Mouse (Mus musculus): Measurements from ENCODE around the gene Gm47996. TPM values are rescaled to one million over a fixed set of nuclear protein-coding genes. Genes with fewer than 3 reads are reported as not detected.
"Not testable (repeated sequence)": the region's sequence is repeated elsewhere in the genome, so short reads cannot be mapped to it uniquely, and the experiment has no call there.

Gene Gm47996
- polyA plus RNA-seq, 1 experiment from 2014 or later, result not detected

GRCm38 (mm10) chr1:151180167-151180566 lies 29.8 kb upstream of the Gm47996 start:
- WGBS, result 66% methylated on average over 2 of the region's 2 CpGs
- no peak for ATAC-seq
- Histone ChIP-seq H3K4me1 (ENCODE audit: control insufficient read depth, insufficient read depth, low read length) (0 out of 2 replicates have a peak, but pooled peaks cover 3% of the 10 kb centered on the region), H3K27me3 (replicated peaks; ENCODE audit: control insufficient read depth, insufficient read depth, low read length) (no peaks in the 10 kb centered on the region), H3K36me3 (ENCODE audit: control insufficient read depth, insufficient read depth, low read length) (no peaks in the 10 kb centered on the region), H3K4me3 (ENCODE audit: low read length) (no peak overlapping the region), H3K27ac (ENCODE audit: low read length) (no peak overlapping the region), H3K9ac (ENCODE audit: low read depth, low read length) (no peak overlapping the region), H3K4me2 (ENCODE audit: low read depth, low read length) (no peak overlapping the region), H3K9me3 (ENCODE audit: control insufficient read depth, low read length) (no peaks in the 10 kb centered on the region)

DNA sequence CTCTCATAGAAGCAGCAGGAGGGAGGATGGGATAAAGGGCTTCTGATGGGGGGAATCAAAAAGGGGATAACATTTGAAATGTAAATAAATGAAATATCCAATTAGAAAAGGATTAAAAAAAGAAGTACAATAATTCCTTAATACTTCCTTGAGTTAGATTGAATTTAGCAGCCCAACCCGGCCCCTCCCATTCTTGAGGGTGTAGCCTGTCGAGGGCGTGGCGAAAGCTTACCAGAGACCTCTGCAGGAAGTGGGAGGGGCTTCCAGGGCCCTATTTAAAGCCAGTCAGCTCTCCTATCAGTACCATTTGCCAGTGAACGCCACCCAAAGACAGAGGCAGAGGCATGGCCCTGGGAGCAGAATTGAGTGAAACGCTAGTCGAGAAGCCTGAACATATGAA lies 27.7 kb upstream of the Gm47996 start, which contains the start of gene Gm47985:
Gene Gm47985 (plus strand): TSS at position 272 of the 400 bp plus-strand sequence.
- not testable (repeated sequence) for H3K36me3 ChIP-seq (ENCODE audit: control insufficient read depth, insufficient read depth, low read length); H3K4me1 ChIP-seq (ENCODE audit: control insufficient read depth, insufficient read depth, low read length); ATAC-seq; H3K27ac ChIP-seq (ENCODE audit: low read length); H3K27me3 ChIP-seq (replicated peaks; ENCODE audit: control insufficient read depth, insufficient read depth, low read length); H3K9ac ChIP-seq (ENCODE audit: low read depth, low read length); H3K4me3 ChIP-seq (ENCODE audit: low read length); H3K4me2 ChIP-seq (ENCODE audit: low read depth, low read length); H3K9me3 ChIP-seq (ENCODE audit: control insufficient read depth, low read length)
- no CpG with 5 or more reads among the region's 7 CpGs for WGBS

GRCm38 (mm10) chr1:151186186-151186585 lies 23.7 kb upstream of the Gm47996 start:
- not testable (repeated sequence) for H3K4me1 ChIP-seq (ENCODE audit: control insufficient read depth, insufficient read depth, low read length); H3K36me3 ChIP-seq (ENCODE audit: control insufficient read depth, insufficient read depth, low read length); H3K9ac ChIP-seq (ENCODE audit: low read depth, low read length); H3K27ac ChIP-seq (ENCODE audit: low read length); ATAC-seq; H3K27me3 ChIP-seq (replicated peaks; ENCODE audit: control insufficient read depth, insufficient read depth, low read length); H3K4me2 ChIP-seq (ENCODE audit: low read depth, low read length); H3K4me3 ChIP-seq (ENCODE audit: low read length); H3K9me3 ChIP-seq (ENCODE audit: control insufficient read depth, low read length)
- WGBS, result 81% methylated on average over 3 of the region's 3 CpGs

GRCm38 (mm10) chr1:151186879-151187424 lies 23.0 kb upstream of the Gm47996 start:
- H3K4me3 ChIP-seq (ENCODE audit: low read length); H3K9me3 ChIP-seq (ENCODE audit: control insufficient read depth, low read length); H3K27me3 ChIP-seq (replicated peaks; ENCODE audit: control insufficient read depth, insufficient read depth, low read length); H3K9ac ChIP-seq (ENCODE audit: low read depth, low read length); H3K27ac ChIP-seq (ENCODE audit: low read length); ATAC-seq; H3K36me3 ChIP-seq (ENCODE audit: control insufficient read depth, insufficient read depth, low read length); H3K4me1 ChIP-seq (ENCODE audit: control insufficient read depth, insufficient read depth, low read length); H3K4me2 ChIP-seq (ENCODE audit: low read depth, low read length): not testable (repeated sequence)
- WGBS, result 81% methylated on average over 4 of the region's 4 CpGs

DNA sequence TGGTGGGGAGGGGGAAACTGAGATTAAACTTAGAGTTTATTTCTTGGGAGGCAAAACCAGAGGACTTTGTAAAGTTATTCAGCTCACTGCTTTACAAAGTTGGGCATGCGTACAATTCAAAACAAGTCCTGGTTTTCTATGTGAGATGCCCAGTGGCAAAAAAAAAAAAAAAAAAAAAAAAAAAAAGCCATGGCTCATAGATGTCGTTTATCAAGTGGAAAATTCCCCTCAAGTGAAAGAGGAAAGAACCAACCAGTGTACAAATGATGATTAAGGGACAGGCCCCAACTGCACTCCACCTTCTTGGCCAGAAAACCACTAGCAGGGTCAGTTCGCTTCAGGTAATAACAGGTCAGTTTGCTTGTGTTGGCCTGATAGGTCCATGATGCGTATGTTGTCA lies 21.5 kb upstream of the Gm47996 start:
- Histone ChIP-seq H3K27me3 (replicated peaks; ENCODE audit: control insufficient read depth, insufficient read depth, low read length) (no peaks in the 10 kb centered on the region), H3K27ac (ENCODE audit: low read length) (no peak overlapping the region), H3K4me1 (ENCODE audit: control insufficient read depth, insufficient read depth, low read length) (no peaks in the 10 kb centered on the region), H3K4me3 (ENCODE audit: low read length) (no peak overlapping the region), H3K9ac (ENCODE audit: low read depth, low read length) (no peak overlapping the region), H3K4me2 (ENCODE audit: low read depth, low read length) (no peak overlapping the region), H3K36me3 (ENCODE audit: control insufficient read depth, insufficient read depth, low read length) (no peaks in the 10 kb centered on the region), H3K9me3 (ENCODE audit: control insufficient read depth, low read length) (no peaks in the 10 kb centered on the region)
- ATAC-seq, result no peak
- 82% methylated on average over 4 of the region's 4 CpGs for WGBS

DNA sequence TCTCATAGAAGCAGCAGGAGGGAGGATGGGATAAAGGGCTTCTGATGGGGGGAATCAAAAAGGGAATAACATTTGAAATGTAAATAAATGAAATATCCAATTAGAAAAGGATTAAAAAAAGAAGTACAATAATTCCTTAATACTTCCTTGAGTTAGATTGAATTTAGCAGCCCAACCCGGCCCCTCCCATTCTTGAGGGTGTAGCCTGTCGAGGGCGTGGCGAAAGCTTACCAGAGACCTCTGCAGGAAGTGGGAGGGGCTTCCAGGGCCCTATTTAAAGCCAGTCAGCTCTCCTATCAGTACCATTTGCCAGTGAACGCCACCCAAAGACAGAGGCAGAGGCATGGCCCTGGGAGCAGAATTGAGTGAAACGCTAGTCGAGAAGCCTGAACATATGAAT lies 17.9 kb upstream of the Gm47996 start, which contains the start of gene Gm8947:
Gene Gm8947 (plus strand): TSS at position 302 of the 400 bp plus-strand sequence.
- WGBS, result no CpG with 5 or more reads among the region's 7 CpGs
- not testable (repeated sequence) for H3K4me3 ChIP-seq (ENCODE audit: low read length); H3K27ac ChIP-seq (ENCODE audit: low read length); H3K4me2 ChIP-seq (ENCODE audit: low read depth, low read length); H3K4me1 ChIP-seq (ENCODE audit: control insufficient read depth, insufficient read depth, low read length); H3K9ac ChIP-seq (ENCODE audit: low read depth, low read length); H3K36me3 ChIP-seq (ENCODE audit: control insufficient read depth, insufficient read depth, low read length); ATAC-seq; H3K9me3 ChIP-seq (ENCODE audit: control insufficient read depth, low read length); H3K27me3 ChIP-seq (replicated peaks; ENCODE audit: control insufficient read depth, insufficient read depth, low read length)

DNA sequence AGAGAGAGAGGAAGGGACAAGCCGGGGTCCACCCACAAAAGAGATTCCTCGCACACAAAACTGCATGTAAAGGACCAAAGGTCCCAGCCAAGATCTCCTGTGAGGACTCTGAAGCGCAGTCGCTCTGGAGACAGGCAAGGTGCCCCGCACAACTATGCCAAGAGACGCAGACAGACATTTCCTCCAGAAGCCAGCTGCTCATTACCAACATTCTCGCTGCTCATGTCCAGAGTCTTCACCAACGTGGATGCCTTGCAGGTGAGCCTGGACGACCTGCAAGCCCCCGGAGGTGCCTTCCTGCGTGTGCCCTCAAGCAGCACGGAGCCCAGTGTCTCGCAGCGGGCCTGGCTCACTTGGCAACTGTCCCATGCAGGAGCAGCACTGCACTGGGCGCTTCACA lies 17.2 kb upstream of the Gm47996 start:
- WGBS, result 94% methylated on average over 14 of the region's 15 CpGs
- H3K9me3 ChIP-seq (ENCODE audit: control insufficient read depth, low read length); H3K4me1 ChIP-seq (ENCODE audit: control insufficient read depth, insufficient read depth, low read length): not testable (repeated sequence)

DNA sequence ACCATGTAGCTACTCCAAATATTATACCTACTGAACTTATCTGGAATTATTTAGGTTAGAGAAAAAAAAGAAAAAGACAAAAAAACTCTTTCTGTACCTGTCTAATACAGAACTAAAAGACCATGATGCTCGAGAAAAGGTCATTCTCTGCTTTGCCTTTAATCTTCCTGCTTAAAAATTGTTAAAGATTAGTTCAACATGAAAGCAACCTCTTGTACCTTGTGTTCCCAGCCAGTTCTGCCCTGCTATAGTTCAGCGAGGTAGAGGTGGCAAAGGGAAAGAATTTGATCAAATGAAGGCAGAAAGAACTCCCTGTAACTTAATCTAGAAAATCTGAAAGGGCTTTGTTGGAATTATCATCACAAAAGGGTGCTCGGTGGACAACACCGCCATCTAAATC lies 13.9 kb upstream of the Gm47996 start:
- not testable (repeated sequence) for H3K9me3 ChIP-seq (ENCODE audit: control insufficient read depth, low read length); H3K36me3 ChIP-seq (ENCODE audit: control insufficient read depth, insufficient read depth, low read length); H3K4me2 ChIP-seq (ENCODE audit: low read depth, low read length); H3K27me3 ChIP-seq (replicated peaks; ENCODE audit: control insufficient read depth, insufficient read depth, low read length); ATAC-seq; H3K9ac ChIP-seq (ENCODE audit: low read depth, low read length); H3K4me1 ChIP-seq (ENCODE audit: control insufficient read depth, insufficient read depth, low read length); H3K27ac ChIP-seq (ENCODE audit: low read length); H3K4me3 ChIP-seq (ENCODE audit: low read length)
- 67% methylated on average over 4 of the region's 4 CpGs for WGBS

More for the DNA sequence above, 17.2 kb upstream of the Gm47996 start:
- not testable (repeated sequence) for H3K4me2 ChIP-seq (ENCODE audit: low read depth, low read length); H3K36me3 ChIP-seq (ENCODE audit: control insufficient read depth, insufficient read depth, low read length); H3K9ac ChIP-seq (ENCODE audit: low read depth, low read length); H3K27ac ChIP-seq (ENCODE audit: low read length); H3K27me3 ChIP-seq (replicated peaks; ENCODE audit: control insufficient read depth, insufficient read depth, low read length); ATAC-seq; H3K4me3 ChIP-seq (ENCODE audit: low read length)

DNA sequence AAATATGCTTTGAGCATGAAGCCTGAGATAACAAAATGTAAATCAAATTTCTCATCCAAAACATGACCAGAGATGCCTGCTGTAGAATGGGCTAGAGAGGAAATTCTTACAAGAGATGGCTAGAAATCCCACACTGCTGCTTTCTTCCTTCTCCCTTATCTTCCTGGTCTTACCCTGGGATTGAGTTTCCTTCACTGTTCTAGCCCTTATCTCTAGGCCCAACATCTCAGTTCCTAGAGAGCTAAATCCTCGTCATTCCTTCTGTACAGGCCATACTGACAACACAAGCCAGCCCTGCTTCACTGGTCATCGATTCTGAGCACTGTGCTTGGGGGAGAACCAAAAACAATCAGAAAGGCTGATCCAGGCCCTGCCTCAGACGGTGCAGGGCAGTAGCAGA lies 13.2 kb upstream of the Gm47996 start:
- WGBS, result 81% methylated on average over 3 of the region's 3 CpGs
- not testable (repeated sequence) for H3K36me3 ChIP-seq (ENCODE audit: control insufficient read depth, insufficient read depth, low read length); ATAC-seq; H3K4me2 ChIP-seq (ENCODE audit: low read depth, low read length); H3K27me3 ChIP-seq (replicated peaks; ENCODE audit: control insufficient read depth, insufficient read depth, low read length); H3K9ac ChIP-seq (ENCODE audit: low read depth, low read length); H3K27ac ChIP-seq (ENCODE audit: low read length); H3K9me3 ChIP-seq (ENCODE audit: control insufficient read depth, low read length); H3K4me1 ChIP-seq (ENCODE audit: control insufficient read depth, insufficient read depth, low read length); H3K4me3 ChIP-seq (ENCODE audit: low read length)

- not testable (repeated sequence) for H3K9me3 ChIP-seq (ENCODE audit: control insufficient read depth, low read length); H3K4me1 ChIP-seq (ENCODE audit: control insufficient read depth, insufficient read depth, low read length); H3K4me2 ChIP-seq (ENCODE audit: low read depth, low read length); H3K27ac ChIP-seq (ENCODE audit: low read length); H3K9ac ChIP-seq (ENCODE audit: low read depth, low read length); H3K4me3 ChIP-seq (ENCODE audit: low read length); H3K27me3 ChIP-seq (replicated peaks; ENCODE audit: control insufficient read depth, insufficient read depth, low read length); ATAC-seq; H3K36me3 ChIP-seq (ENCODE audit: control insufficient read depth, insufficient read depth, low read length)
- 67% methylated on average over 1 of the region's 4 CpGs for WGBS
These were observed 11.8 kb upstream of the Gm47996 start, which contains the start of gene Gm47995 for GRCm38 (mm10) chr1:151198120-151198519. Gm47995 (plus strand) TSS chr1:151198448.

All from intestine, embryonic 16.5 days (tissue).